Mouse (Mus musculus): ENCODE data around the gene E2f6.

E2f6 gene

GRCm38 (mm10) chr12:16810525-16811431 lies at the start of gene E2f6:
Gene E2f6, plus strand, starts transcription at chr12:16810963.
- in situ Hi-C loops (cut with MboI, MseI) = loop anchor here (5.0 to 25.0 kb wide), 3 partner anchors 87 to 452 kb away; partner anchors contain the start of gene Pdia6

- in situ Hi-C loops (cut with MboI, MseI) = no loop called here
These were observed 49.3 kb upstream of the E2f6 start for GRCm38 (mm10) chr12:16761461-16761860.

DNA sequence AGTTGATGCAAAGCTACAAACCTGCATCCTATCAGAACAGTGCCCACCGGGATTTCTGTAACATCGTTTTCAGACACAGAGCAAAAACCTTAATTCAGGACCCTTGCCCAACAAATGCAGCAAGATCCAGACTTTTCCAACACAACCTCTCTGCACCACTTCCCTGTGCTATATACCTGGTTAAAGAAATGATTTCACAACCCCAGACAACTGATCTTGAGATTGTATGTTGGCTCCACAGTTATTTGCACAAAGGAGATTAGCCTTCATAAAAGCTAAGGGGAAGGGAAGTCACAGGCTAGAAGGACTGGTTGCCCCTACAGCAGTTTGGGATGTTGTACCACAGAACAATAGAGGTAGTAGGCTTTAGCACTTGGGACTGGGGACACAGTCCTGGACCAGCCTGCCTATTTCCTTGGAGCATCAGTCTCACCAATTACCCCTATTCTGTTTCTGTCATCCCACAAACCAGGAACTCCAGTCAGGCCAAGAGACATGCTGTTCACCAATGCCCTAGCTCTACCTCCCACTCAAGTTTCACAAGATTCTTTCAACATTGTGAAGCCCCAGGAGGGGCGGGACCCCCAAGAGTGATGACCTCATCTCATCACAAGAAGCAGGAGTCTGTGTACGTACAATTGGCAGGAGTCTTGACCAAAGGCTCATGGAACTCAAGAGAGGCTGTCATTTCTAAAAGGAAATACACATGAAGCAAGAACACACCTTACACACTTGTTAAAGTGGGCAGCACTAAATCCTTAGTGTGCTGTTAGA lies 46.9 kb upstream of the E2f6 start:
- in situ Hi-C loops (cut with MboI, MseI) = no loop called here

GRCm38 (mm10) chr12:16764776-16765445 lies 45.9 kb upstream of the E2f6 start:
- in situ Hi-C loops (cut with MboI, MseI) = no loop called here

DNA sequence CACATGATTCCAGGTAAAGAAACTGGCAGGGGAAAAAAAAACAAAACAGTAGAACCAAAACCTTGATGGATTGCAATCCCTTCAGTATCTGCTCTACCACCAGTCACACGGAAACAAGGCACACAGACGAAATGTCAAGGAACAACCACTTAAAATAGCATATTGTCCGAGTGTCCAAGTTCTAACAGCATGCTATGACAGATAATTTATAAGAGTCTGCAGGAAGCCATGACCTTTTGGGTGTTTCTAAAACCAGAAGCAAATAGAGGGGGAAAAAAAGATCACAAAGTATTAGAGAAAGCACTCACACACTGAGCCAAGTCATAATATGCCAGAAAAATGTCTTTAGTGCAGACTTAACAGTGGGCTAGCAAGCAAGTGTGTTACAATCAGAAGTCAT lies 42.5 kb upstream of the E2f6 start:
- in situ Hi-C loops (cut with MboI, MseI) = no loop called here

GRCm38 (mm10) chr12:16768711-16769110 lies 42.1 kb upstream of the E2f6 start:
- in situ Hi-C loops (cut with MboI, MseI) = no loop called here

DNA sequence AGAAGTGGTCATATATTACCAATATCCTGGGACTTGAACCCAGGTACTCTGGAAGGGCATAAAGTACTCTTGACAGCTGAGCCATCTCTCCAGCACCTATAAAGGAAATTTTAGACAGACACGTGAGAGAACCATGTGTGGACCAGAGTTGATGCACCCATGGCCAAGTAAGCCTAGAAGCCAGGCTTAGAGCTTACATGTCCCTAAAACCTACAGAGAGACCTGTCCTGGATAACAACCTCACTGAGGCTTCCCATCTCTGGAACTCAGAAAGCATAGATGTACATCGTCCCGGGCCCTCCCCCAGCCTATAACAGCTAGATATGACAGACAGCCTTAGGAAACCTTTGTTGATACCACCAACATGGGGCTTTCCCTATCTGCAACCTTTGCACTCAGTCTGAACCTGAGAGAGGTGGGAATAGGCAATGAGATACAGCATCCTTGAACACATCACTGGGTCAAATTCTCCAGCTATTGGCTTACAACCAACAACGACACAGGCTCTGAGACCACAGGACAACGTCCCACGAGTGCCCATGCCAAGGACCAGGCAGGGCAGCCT lies 41.1 kb upstream of the E2f6 start:
- in situ Hi-C loops (cut with MboI, MseI) = no loop called here

DNA sequence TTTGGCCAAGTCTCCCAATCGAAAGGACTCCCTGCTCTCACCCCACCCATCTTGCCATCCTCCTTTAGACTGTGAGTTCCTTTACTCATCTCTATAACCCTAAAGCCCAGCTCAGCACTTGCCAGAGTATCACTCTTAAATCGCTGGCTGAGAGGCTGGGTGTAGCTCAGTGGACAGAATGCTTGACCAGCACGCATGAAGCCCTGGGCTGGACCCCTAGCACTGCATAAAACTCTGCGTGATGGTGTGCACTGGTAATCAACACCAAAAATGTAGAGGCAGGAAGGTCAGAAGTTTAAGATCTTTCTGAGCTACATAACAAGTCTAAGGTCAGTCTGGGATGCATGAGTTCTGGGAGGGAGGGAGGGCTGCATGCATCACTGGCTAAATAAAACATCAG lies 36.2 kb upstream of the E2f6 start:
- in situ Hi-C loops (cut with MboI, MseI) = no loop called here

GRCm38 (mm10) chr12:16775351-16775750 lies 35.4 kb upstream of the E2f6 start:
- in situ Hi-C loops (cut with MboI, MseI) = no loop called here

DNA sequence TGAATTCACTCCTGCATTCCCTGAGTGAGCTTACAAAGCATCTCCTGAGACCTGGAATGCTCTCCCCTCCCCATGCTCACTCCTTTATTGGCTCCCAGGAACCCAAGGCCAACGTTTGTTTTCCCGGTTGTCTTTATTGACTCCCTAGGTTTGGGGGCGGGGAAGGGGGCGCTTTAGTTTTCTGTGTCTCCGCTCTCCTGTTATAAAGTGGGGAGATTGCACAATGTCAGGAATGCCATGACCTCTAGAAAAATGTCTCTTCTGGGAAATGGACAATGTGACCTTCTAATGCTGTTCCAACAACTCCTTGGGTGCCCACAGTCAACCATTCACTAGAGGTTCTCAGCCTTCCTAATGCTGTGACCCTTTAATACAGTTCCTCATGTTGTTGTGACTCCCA lies 32.2 kb upstream of the E2f6 start:
- in situ Hi-C loops (cut with MboI, MseI) = no loop called here

DNA sequence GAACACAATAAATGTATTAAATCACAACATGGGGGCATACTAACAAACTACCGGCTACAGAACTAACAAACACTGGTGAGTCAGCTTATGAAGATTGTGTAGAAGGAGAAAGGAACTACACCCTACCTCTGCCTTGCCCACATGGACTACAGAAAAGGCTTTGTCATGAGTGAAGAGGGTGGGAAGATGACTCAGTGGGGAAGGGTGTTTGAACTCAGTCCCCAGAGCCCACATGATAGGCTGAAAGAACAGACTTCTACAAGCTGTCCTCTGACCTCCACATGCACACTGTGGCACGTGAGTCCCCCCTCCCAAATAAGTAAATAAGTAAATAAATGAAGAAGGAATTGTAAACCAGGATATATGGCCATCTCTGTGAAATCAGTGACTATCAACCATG lies 31.6 kb upstream of the E2f6 start:
- in situ Hi-C loops (cut with MboI, MseI) = no loop called here

DNA sequence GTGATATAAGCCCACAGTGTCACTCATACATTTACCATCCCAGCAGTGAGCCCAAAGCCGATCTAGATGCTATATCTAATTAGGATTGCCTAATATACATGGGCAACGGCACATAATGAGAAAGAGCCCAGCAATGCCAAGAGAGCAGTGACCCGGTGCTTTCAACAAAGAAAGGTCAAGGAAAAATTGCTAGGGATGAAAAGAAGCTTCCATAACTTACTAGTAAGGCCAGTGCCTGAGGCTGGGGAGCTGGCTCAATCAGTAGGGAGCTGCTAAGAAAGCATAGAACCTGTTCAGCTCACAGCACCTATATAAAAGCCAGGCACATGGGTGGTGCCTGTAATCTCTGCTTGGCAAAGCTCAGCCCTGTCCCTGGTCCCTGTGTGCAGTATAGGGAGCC lies 30.4 kb upstream of the E2f6 start:
- in situ Hi-C loops (cut with MboI, MseI) = no loop called here

- in situ Hi-C loops (cut with MboI, MseI) = no loop called here
These were observed 29.6 kb upstream of the E2f6 start for GRCm38 (mm10) chr12:16781034-16781746.

DNA sequence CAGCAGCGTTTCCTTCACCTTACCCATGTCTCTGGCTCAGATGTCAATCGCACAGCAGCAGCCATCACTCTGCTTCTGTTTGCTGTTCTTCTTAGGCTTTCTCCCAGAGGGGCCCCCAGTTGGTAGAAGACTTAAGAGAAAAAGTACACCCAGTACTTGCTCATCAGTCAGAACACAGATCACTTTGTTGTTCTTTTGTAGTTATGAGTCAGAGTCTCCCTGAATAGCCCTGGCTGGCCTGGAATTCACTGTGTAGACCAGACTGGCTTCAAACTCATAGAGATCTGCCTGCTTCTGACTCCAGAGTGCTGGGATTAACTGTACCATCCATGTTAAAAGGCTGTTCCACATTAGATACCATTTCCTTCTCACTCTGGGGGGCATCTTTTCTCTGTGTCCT lies 22.2 kb upstream of the E2f6 start:
- in situ Hi-C loops (cut with MboI, MseI) = no loop called here

GRCm38 (mm10) chr12:16789199-16789598 lies 21.6 kb upstream of the E2f6 start:
- in situ Hi-C loops (cut with MboI, MseI) = no loop called here

GRCm38 (mm10) chr12:16789756-16790155 lies 21.0 kb upstream of the E2f6 start:
- in situ Hi-C loops (cut with MboI, MseI) = no loop called here

DNA sequence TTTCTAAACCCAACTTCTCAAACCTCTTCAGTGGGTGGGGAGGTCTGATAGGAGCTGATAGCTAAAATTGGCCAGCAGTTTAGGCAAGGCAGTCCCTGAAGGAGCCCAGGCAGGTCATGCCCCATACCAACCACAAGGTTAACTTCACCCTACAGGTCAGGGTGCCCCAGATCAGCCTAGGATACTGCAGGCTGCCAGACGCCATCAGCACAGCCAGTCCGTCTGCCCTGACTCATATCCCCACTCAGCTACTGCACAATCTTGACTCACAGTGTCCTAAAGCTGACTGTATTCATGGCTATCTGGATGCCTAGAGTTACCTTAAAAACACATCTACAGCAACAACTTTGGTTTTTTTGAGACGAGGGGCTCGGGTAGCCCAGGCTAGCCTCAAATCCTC lies 20.3 kb upstream of the E2f6 start:
- in situ Hi-C loops (cut with MboI, MseI) = no loop called here

GRCm38 (mm10) chr12:16793371-16793770 lies 17.4 kb upstream of the E2f6 start:
- in situ Hi-C loops (cut with MboI, MseI) = no loop called here

DNA sequence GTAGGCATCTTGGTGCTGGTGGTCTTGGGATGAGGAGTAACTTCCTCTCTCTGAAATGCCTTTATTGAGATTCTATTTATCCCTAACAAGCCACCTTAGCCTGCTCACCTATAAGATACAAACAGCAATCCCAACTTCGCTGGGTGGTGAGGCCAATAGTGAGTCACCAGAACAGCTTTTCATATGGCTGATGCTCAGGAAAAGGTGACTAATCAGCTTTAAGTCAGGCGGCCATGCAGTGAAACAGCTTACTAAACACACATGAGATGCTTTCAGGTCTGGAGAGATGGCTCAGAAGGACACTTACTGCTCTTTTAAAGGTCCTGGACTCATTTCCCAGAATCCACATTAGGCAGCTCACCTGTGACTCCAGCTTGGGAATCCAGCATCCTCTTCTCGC lies 15.0 kb upstream of the E2f6 start:
- in situ Hi-C loops (cut with MboI, MseI) = no loop called here

DNA sequence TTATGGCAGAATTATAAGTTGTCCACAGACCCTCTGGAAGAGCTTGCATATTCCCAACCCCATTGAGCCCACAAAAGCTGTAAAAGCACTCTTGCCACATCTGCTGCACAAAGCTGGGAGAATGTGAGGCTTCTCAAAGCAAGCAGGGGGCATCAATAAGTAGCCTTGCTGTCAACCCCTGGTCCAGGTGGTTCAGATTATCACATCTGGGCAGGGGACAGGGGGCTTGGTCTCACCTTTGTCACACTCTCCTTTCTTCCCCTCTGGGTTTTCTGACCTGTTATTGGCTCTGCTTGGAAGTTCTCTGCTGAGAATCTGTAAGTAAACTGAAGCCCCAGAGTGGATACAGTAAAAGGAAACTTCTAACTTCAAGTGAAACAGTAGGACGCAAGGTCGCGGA lies 11.9 kb upstream of the E2f6 start:
- in situ Hi-C loops (cut with MboI, MseI) = no loop called here

GRCm38 (mm10) chr12:16799928-16800258 lies 10.9 kb upstream of the E2f6 start:
- in situ Hi-C loops (cut with MboI, MseI) = loop anchor here (25.0 kb wide), 1 partner anchor 462 kb away; the partner anchor contains the start of gene Pdia6

Measured in T-helper 2 cell (primary cell).